ENCODE assay signal across 15 mouse cellular contexts in genomic region chr2:101209136-101209535, GRCm38 (mm10).
"Had no signal": no experiment of that assay in that cellular context is flagged by ENCODE, and none has a peak within 500 bp of the region (broad histone marks: within the 10 kb centered on the region; RNA-seq: fewer than 3 reads in every experiment).

No protein-coding gene starts in this region.

- ATAC-seq: midbrain, embryonic 13.5 days; midbrain, embryonic 15.5 days had no signal

- H3K4me2 ChIP-seq: lung, embryonic 14.5 days; midbrain, embryonic 11.5 days; midbrain, embryonic 13.5 days; midbrain, embryonic 15.5 days; neural tube, embryonic 12.5 days; stomach, embryonic 15.5 days had no signal

- H3K9ac ChIP-seq: lung, embryonic 14.5 days; midbrain, embryonic 13.5 days; midbrain, embryonic 15.5 days; neural tube, embryonic 12.5 days; stomach, embryonic 15.5 days had no signal

- DNase-seq: lung, adult 18-20 months; lung, embryonic 14.5 days; lung, postnatal 10 days; lung, postnatal 36 days; right cerebral cortex, postnatal 14 days; thymus, adult 2 months; thymus, postnatal 36 days had no signal

- H3K27me3 ChIP-seq: megakaryocyte, embryonic 14.5 days; midbrain, embryonic 13.5 days; midbrain, embryonic 15.5 days; neural tube, embryonic 12.5 days; stomach, embryonic 15.5 days had no signal

- H3K4me3 ChIP-seq: megakaryocyte, embryonic 14.5 days; midbrain, embryonic 13.5 days; midbrain, embryonic 15.5 days; neural tube, embryonic 12.5 days; stomach, embryonic 15.5 days had no signal

- H3K9me3 ChIP-seq: megakaryocyte, embryonic 14.5 days; midbrain, embryonic 13.5 days; midbrain, embryonic 15.5 days; neural tube, embryonic 12.5 days; stomach, embryonic 15.5 days had no signal

- H3K4me1 ChIP-seq: megakaryocyte, embryonic 14.5 days; midbrain, embryonic 13.5 days; midbrain, embryonic 15.5 days; neural tube, embryonic 12.5 days; stomach, embryonic 15.5 days had no signal

- H3K27ac ChIP-seq: macrophage; midbrain, embryonic 13.5 days; midbrain, embryonic 15.5 days; neural tube, embryonic 12.5 days; stomach, embryonic 15.5 days; stomach, postnatal 0 days had no signal

- H3K36me3 ChIP-seq: midbrain, embryonic 13.5 days; midbrain, embryonic 15.5 days; neural tube, embryonic 12.5 days; stomach, embryonic 15.5 days had no signal
